Mouse (Mus musculus): Measurements from ENCODE around the gene Mapk8ip3. TPM values are rescaled to one million over a fixed set of nuclear protein-coding genes. Genes with fewer than 3 reads are reported as not detected.

Mapk8ip3 gene
- total RNA-seq, 2 experiments from 2014 or later: 17.3 to 20.1 TPM

DNA sequence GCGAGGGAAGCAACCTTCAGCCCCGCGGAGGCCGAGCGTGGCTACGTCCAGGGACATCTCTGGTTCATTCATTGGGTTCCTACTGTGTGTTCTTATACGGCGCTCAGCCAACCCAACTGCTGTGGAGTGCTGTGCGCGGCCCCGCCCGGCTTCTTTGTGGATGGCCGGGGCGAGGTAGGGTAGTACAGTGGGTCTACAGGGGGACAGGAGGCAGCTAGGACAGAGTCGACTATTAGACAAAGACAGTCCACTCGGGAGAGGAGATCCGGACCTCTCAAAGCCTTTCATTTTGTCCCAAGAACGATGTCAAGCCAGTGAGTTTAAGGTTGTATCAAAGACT lies 49.9 kb downstream of the Mapk8ip3 start:
- no peak for ATAC-seq (ENCODE audit: poor library complexity, severe bottlenecking)

DNA sequence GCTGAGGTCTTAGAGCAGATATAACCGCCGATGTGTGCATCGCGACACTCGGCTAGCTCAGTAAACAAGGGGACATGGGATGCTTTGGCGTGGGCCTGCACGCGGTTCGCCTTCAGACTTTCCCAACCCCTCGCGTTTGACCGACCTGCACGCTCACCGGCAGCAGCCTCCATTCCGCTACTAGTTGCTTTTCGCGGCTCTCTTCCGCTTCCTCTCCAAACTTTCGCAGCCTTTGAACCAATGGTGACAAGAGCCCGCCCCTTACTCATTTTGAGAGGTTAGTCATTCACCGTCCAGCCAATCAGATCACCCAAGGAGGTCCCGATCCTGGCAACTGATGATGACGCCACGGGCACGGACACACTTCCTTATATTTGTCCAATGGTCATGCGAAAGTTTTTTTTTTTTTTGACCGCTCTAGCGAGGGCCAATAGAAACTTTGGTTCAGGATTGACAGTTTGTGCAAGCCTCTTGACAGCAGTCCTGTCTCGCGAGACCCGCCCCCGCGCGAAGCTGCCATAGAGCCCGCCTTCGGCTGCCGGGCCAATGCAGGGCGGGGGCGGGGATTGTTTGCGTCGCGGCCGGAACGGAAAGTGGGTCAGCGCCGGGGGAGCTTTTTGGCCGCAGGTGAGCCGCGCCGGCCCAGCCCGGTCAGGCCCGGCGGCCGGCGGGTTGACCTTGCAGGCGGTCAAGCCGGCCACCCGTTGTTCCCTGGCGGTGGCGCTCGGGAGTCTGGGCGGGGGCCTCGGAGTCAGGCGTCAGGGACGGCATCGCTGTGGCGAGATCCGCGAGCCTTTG lies 50.4 kb downstream of the Mapk8ip3 start, which contains the start of the genes Nubp2 and Spsb3:
Nubp2 (minus strand) TSS at position 216 of the 798 bp plus-strand sequence.
Spsb3 (plus strand) TSS at position 510 of the 798 bp plus-strand sequence.
- ATAC-seq (ENCODE audit: poor library complexity, severe bottlenecking): peak; percentile 94

GRCm38 (mm10) chr17:24885356-24886133 lies 51.2 kb downstream of the Mapk8ip3 start:
- ATAC-seq (ENCODE audit: poor library complexity, severe bottlenecking): peak; percentile 1; the same call in 1 of the 2 replicates

DNA sequence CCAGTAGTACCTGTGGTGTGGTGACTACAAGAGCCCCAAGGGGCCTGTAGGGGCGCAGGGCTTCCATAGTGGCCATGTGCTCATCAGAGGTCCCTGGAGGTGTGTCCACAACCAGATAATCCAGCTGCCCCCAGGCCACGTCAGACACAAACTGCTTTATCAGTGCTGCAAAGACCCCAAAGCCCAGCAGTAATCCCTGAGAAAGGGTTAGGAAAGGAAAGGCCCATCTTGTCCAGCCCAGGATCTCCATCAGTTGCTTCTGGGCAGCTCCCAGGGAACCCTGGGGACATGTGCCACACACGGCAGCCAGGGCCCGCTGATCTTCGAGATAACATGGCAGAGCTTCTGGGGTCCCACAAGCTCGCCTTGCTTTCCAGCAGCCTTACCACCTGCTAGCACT lies 52.4 kb downstream of the Mapk8ip3 start:
- no peak for ATAC-seq (ENCODE audit: poor library complexity, severe bottlenecking)

DNA sequence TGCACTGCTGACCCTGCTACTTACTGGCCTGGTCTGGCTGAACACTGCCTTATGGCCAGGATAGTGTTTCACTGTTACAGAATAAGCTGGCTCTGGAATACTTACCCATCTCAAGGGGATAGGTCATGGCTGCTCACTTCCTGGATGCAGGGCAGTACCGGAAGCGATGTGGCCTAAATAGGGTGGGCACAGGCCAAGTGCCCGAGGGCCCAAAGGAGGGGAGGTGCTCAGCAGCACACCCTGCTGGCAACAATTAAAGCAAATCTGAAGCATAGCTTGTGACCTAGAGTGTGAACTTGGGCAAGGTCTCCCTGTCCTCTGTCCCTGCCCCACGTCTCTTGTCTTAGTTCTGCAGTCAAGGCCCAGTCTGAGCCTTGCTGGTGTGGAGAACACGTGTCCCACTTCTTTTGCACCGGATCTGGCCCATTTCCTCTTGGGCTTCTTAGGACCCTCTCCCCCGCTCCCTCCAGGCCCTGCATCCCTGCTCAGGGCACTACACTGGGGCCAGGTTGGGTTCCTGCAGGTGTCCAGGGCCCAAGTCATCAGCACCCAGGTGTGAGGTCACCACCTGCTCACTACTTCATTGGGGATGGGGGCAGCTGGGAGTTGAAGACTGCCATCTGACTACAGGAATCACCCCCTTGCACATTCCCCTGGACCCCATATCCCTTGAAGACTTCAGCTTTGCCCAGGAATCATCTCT lies 54.9 kb downstream of the Mapk8ip3 start:
- ATAC-seq (ENCODE audit: poor library complexity, severe bottlenecking): no peak

GRCm38 (mm10) chr17:24878531-24878930 lies 58.2 kb downstream of the Mapk8ip3 start:
- no peak for ATAC-seq (ENCODE audit: poor library complexity, severe bottlenecking)

- no peak for ATAC-seq (ENCODE audit: poor library complexity, severe bottlenecking)
These were observed 58.7 kb downstream of the Mapk8ip3 start for GRCm38 (mm10) chr17:24878117-24878397.

DNA sequence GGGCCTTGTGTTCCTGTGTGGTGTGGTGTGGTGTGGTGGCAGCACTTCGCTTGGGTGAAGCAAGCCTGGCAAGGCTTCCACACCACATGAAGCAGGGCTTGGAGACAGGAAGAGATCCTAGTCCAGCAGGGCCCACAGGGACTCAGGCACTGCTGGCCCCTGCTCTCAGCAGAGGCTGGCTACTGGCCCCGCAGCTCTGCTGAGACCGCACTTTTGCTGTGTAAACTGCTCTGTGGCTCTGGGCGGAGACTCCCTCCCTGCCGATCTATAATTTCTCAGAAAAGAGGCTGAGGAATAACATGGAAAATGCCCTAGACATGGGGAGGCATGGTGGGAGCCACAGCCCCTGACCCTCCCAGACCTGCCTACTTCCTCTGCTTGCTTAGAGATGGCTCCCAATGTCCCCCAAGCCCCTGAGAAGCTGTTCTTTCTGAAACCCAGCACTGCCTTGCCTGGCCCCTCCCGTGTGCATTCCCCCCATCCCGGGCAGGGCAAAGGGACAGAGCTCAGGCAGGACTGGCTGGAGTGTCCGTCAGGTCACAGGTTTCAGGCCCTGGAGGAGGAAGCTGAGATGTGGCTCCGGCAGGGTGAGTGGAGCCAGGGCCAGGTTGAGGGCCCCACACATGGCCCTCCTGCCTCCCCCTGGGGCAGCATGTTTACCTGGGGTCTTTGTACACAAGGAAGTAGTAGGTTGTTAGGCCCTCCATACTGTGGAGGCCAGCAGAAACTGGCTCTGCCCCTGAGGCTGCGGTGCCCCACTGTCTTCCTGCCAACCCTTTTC lies 59.3 kb downstream of the Mapk8ip3 start:
- ATAC-seq (ENCODE audit: poor library complexity, severe bottlenecking): no peak

DNA sequence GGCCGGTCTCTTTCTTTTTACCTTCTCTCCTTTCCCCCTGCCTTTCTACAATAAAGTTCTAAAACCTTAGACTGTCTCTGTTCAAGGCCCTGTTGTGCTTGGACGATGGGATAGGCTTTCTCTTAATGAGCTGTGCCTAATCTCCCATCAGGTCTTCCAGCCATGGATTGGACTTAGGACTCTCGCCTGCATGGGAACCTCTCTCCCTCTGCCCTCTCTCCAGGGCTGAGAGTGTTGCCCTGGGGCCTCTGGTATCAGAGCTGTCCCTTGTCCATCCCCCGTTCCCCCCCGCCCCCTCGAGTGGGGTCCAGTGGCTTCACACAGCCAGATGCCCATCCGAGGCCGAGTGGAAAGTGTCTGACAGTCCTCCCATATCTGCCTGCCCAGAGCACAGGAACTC lies 61.8 kb downstream of the Mapk8ip3 start:
- no peak for ATAC-seq (ENCODE audit: poor library complexity, severe bottlenecking)

DNA sequence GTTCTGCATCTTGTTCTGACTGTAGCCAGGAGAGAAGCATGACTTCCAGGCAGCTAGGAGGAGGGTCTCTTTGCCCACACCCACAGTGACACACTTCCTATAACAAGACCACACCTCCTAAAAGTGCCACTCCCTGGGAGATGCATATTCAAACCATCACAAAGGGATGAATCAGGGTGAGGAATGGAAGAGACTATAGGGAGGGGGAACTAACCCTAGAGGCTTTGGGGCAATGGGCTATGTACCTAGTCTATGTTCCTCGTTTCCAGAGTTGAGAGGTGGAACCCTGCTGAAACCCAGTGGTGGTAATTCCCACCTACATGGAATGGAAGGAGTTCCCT lies 62.4 kb downstream of the Mapk8ip3 start:
- no peak for ATAC-seq (ENCODE audit: poor library complexity, severe bottlenecking)

GRCm38 (mm10) chr17:24873695-24874404 lies 62.9 kb downstream of the Mapk8ip3 start:
- no peak for ATAC-seq (ENCODE audit: poor library complexity, severe bottlenecking)

DNA sequence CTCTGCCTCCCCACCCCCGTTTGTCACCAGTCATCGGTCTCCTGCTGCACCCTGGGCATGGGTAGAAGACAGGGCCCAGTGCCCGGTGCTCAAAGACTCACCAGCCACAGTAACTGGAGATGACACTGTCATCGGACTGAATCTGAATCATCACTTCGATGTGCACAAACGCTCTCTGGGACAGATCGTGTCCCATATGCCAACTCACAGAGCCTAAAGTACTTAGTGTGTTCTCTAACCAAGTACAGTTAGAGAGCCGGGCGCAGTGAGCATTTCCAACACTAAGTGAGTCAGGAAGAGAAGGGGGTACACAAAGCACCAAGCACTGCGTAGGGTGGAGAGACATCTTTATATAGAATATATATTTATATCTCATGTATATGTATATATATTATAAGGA lies 68.9 kb downstream of the Mapk8ip3 start:
- no peak for ATAC-seq (ENCODE audit: poor library complexity, severe bottlenecking)

DNA sequence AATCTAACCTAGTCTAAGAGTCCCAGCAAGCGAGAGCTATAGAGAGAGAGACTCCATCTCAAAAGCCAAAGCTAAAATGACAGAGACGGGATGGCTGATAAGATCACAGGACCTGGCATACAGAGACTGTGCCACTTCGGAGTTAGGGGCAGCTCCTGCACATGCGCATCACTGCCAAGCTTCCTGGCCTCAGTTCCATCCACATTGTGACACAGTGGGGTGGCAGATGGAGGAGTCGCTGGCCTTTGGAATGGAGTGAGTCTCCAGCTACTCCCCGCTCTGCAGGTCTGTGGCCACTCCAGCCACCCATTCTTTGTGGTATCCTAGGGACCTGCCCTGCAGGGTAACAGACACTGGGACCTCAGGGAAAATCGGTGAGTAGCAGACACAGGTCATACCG lies 71.0 kb downstream of the Mapk8ip3 start, which contains the start of gene Igfals:
Igfals (plus strand) TSS at position 222 of the 400 bp plus-strand sequence.
- no peak for ATAC-seq (ENCODE audit: poor library complexity, severe bottlenecking)

- no peak for ATAC-seq (ENCODE audit: poor library complexity, severe bottlenecking)
These were observed 75.0 kb downstream of the Mapk8ip3 start for GRCm38 (mm10) chr17:24861785-24862184.

GRCm38 (mm10) chr17:24860076-24860475 lies 76.7 kb downstream of the Mapk8ip3 start:
- 0 out of 2 replicates have a peak, but pooled peaks have one; percentile 12 for ATAC-seq (ENCODE audit: poor library complexity, severe bottlenecking)

DNA sequence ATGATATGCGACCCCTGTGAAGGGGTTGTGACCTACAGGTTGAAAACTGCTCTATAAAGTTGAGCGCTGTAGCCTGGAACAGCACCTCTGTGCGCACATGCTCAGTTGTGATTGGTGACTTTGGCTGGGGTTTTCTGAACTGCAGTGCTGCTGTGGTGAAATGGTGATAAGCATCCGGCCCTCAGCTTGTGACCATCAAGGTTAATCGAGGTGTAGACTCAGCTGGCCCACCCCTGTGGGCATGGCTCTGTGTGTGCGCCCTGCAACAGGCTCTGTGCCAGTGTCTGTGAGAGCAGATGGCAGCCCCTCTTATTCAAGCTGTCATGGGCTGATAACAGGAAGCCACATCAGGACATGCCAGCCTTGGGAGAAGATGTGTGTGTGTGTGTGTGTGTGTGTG lies 77.8 kb downstream of the Mapk8ip3 start:
- ATAC-seq (ENCODE audit: poor library complexity, severe bottlenecking): peak; percentile 56

DNA sequence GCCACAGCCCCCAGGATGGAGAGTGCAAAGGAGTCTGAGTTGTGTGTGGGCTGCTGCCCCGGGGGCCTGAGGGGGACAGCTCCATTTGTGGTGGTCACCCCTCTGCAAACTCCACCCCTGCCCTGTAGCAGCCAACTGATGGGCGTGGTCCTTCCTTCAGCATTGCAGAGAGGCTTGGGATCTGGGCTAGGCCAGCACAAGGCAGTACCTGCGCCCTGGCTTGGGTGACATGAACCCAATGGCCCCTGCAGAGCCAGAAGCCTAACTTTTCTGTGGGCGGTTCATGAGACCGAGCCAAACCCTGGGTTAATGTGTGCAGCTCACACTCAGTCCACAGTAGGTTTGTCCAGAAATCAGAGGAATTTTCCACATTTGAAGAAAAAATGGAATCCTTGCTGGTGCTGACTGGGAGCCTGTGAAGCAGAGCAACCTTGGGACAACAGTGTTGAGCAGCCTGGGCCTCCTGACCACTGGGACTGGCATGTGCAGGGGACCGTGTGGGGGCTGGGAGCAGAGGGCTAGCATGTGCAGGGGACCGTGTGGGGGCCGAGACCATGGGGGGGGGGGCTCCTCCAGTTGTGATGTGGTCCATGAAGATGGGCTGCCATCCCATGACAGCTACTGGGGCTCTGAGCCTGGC lies 78.8 kb downstream of the Mapk8ip3 start:
- no peak for ATAC-seq (ENCODE audit: poor library complexity, severe bottlenecking)

DNA sequence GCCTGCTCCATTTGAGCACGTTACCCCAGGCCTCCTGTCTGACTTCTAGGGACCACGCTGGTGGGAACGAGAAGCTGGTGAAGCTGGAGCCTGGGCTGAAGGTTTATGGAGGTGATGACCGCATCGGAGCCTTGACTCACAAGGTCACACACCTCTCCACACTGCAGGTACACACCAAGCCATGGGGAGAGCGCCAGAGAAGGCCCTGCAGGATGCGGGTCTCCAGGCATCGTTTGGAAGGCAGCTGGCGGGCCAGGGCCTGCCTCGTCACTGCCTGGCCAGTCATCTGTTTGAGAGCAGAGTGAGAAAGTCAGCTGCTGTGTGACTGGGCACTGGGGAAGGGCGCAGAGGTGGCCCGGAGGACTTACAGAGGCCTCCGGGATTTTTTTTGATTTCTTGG lies 80.2 kb downstream of the Mapk8ip3 start:
- ATAC-seq (ENCODE audit: poor library complexity, severe bottlenecking): no peak

- ATAC-seq (ENCODE audit: poor library complexity, severe bottlenecking): no peak
These were observed 80.8 kb downstream of the Mapk8ip3 start for GRCm38 (mm10) chr17:24855838-24856464.

All from megakaryocyte, adult 5-6 weeks (primary cell).